Mouse (Mus musculus) T-helper 17 cell (primary cell): ENCODE results near the gene Gga1.
"Not testable (repeated sequence)": the region's sequence is repeated elsewhere in the genome, so short reads cannot be mapped to it uniquely, and the experiment has no call there.

ENCODE experiments used
- in situ Hi-C, 2 experiments: fragments of 300-600 bp; cut with MboI, MseI; formaldehyde crosslinking; loops; 1 replicate in 1 of 2; 2 replicates in 1 of 2; pipeline ENCODE4 v1.15.1; 2025; ENCODE audit warnings: high pct_unique_total_duplicates in 2 of 2

Gga1 gene

DNA sequence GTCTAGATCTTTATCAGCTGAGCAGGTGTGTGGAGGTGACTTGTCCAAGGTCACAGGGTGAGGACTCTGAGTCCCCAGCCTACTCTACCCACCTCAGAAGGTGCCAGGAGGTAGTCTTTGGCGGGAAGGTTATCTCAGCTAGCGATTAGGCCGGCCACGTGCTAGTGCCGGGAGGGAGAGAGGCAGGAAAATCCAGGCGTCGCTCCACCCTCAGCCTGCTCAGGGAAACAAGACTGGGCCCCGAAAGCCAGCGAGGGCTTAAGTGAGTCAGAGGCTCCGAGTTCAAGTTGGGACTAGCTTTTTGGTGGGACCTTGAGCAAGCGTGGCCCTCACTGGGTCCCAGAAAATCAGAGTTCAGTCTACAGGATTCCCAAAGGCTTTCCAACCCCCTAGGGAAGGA lies 31.7 kb upstream of the Gga1 start:
- in situ Hi-C loops: no loop called here

GRCm38 (mm10) chr15:78845867-78846266 lies 31.1 kb upstream of the Gga1 start:
- in situ Hi-C loops: no loop called here

DNA sequence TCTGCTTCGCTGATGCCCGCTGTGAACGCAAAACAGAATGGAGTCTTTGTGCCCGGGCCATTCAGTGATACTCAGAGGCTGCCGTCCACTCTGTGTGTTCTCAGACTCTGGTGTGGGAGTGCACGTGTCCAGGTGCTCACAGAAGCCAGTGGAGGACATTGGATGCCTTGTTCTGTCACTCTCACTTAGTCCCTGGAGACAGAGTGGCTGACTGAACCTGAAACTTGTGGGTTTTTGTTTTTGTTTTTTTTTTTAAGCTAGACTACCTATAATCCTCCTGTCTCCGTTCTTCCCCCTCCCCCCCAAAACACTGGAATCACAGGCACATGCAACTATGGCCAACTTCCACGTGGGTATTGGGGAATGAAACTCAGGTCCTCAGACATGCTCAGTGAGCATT lies 30.6 kb upstream of the Gga1 start:
- in situ Hi-C loops: no loop called here

DNA sequence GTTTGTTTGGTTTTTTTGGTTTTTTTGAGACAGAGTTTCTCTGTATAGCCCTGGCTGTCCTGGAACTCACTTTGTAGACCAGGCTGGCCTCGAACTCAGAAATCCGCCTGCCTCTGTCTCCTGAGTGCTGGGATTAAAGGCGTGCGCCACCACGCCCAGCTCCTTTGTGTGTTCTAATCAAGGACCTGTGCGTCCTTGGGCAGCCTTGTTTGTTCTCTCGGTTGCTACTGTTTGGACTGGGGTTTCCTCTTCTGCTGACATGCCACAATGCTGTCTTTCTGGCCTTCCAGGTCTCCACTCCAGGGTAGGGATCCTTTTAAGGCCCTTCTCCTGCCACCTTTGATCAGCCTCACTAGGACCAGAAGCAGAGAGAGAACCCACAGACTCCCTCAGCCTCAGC lies 30.2 kb upstream of the Gga1 start:
- in situ Hi-C loops: not testable (repeated sequence)

GRCm38 (mm10) chr15:78848467-78848866 lies 28.5 kb upstream of the Gga1 start:
- in situ Hi-C loops: no loop called here

DNA sequence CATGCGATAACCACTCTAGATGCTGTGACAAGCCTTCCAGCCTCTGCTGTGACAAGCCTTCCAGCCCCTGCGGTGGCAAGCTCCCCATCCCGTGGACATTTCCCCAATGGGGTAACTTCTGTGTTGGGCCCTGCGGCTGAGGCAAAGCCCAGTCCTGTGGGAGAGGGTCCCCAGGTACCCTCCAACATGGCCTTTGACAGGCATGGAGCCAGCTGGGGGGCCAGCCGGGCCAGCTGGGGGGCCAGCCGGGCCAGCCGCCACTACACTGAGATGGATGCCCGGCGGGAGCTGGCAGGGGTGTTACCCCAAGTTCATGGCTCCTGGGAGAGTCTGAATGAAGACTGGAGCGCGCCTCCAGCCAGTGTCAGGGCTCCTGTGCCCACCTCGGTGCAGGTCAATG lies 27.5 kb upstream of the Gga1 start:
- in situ Hi-C loops: no loop called here

DNA sequence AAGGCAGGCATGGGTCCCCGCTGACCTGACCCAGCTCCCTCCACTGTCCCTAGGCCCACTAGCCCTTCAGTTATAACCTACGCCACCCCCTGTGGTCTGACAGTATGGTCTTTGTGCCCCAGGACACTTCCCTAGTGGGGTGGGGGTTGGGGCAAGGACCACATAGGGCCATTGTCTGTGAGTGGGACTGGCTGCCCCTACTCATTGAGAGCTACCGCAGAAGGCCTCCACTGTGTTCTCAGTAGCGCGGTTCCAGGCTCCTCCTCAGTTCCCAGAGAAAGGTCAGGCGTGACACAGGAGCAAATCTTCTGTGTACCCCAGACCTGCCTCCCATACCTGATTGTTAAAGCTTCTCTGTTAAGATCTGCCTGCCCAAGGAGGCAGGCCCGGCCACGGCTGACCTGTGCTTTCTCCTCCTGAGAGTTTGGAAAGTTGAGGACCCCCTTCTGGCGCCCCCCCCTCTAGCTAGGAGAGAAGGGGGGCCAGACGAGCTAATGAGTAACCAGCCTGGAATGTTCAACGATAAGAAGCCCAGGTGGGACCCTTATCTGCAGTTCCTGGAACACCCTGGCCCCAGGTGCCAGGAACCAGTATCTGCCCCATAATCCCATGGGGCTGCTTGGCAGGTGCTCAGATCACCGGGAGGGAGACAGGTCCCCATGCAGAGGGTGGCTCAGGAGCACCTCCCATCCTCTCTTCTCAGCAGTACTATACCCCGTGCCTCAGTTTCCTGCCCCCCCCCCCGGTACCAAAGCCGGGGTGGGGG lies 26.7 kb upstream of the Gga1 start:
- in situ Hi-C loops: loop anchor here in 1 of 2 experiments (10.0 kb wide), 1 partner anchor 985 kb away; no protein-coding TSS in a partner anchor

- in situ Hi-C loops: loop anchor here in 1 of 2 experiments (10.0 kb wide), 1 partner anchor 986 kb away; no protein-coding TSS in a partner anchor
Observed at GRCm38 (mm10) chr15:78850944-78851343, 26.0 kb upstream of the Gga1 start.

DNA sequence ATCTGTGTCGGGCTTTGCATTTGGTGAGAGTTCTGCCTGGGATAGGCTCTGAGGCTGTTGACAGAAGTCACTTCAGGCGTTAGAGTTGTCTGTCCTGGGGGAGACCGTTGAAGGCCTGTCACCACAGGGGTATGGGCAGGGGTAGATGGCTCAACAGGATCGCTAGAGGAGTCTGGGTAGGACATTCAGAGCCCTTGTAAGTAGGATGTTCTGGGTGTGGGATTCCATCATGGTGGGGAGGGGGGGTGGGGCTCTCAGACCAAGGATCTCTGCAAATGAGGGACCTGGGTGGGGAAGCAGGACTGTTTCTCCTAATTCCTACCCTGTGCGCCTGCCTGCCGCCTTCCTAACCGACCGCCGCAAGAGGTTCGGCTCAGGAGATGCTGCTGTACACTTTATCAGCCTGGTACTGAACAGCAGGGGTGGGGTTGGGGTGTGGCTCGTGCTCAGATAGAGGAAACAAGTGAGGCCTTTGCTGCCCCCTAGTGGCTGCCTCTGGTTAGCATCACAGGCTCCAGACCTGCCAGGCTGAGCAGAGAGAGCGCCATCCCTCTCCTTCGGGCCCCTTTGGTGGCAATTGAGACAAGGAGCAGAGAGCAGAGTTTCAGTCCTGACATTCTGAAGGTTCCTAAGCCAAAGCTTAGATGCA lies 25.4 kb upstream of the Gga1 start:
- in situ Hi-C loops: loop anchor here in 1 of 2 experiments (10.0 kb wide), 1 partner anchor 987 kb away; no protein-coding TSS in a partner anchor

- in situ Hi-C loops: loop anchor here in 1 of 2 experiments (10.0 kb wide), 1 partner anchor 991 kb away; no protein-coding TSS in a partner anchor
Observed at GRCm38 (mm10) chr15:78855303-78855965, 21.6 kb upstream of the Gga1 start, which contains the start of gene Lgals2. Lgals2 (minus strand) TSS chr15:78855529.

GRCm38 (mm10) chr15:78857009-78857408 lies 20.0 kb upstream of the Gga1 start:
- in situ Hi-C loops: loop anchor here in 1 of 2 experiments (10.0 kb wide), 1 partner anchor 992 kb away; no protein-coding TSS in a partner anchor

- in situ Hi-C loops: loop anchor here in 1 of 2 experiments (10.0 kb wide), 1 partner anchor 995 kb away; no protein-coding TSS in a partner anchor
Observed at GRCm38 (mm10) chr15:78859311-78859710, 17.7 kb upstream of the Gga1 start.

DNA sequence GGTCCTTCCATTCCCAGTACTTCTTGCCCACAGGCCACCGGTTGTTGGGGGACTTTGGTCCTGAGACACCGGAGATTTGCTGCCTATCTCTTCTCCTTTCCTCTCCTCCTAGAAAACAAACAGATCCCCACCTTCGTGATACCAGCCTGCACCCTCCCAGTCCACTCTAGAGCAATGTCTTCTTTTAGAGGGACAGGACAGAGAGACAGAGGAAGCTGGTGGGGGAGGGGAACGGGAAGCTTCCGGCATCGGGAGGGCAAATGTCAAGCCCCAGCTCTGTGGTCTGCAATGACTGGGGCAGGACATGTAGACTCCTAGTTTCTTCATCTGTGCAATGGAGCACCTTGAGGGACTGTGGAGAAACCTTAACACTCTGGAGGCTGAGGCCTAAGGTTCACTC lies 17.3 kb upstream of the Gga1 start:
- in situ Hi-C loops: loop anchor here in 1 of 2 experiments (10.0 kb wide), 1 partner anchor 995 kb away; no protein-coding TSS in a partner anchor

DNA sequence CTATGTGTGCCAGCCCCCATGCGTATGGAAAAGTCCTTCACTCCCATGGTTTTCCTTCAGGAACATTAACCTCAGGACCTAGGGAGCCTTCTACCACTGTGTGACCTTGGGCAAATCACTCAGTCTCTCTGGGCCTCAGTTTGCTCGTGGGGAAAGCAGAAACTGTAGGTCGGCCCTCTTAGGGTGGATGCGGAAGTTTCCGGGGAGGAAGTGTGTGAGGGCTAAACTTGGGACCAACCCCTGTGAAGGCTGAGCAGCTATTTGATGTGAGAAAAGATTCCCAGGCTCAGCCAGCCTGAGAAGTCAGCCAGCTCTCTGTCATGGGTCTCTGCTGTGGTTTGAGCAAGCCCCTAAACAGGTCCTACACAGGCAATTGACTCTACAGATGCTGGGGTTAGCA lies 14.7 kb upstream of the Gga1 start:
- in situ Hi-C loops: no loop called here

DNA sequence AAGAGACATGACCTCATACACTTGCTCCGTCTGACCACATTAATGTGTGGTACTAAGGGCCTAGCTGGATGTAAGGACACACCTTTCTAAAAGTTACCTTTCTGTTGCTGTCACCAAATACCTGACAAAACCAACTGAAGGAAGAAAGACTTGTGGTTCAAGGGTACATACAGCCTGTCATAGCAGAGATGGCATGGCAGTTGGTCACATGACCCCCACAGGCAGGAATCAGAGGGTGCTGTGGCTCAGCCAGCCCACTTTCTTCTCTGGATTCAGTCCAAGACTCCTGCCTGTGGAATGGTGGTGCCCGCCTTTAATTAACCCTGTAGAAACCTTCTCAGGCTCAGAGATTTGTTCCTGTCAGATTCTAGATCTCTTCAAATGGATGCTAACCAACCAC lies 13.8 kb upstream of the Gga1 start:
- in situ Hi-C loops: no loop called here

DNA sequence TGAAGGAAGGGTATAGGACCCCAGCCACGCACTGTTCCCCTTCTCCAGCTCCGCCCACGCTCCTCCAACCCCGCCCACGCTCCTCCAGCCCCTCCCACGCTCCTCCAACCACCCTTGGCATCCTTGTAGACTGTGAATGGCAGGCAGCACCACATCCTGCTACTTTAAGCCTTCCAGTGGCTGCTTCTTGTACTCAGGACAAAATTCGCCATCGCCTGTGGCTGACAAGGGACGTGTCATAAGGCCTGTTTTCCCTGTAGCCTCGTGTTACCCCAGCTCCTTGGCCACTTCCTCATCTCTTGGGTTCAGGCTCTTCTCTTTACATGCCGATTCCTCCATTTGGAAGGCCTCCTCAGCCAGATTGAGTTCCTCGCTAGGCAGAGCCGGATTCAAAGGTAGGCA lies 13.1 kb upstream of the Gga1 start:
- in situ Hi-C loops: no loop called here

DNA sequence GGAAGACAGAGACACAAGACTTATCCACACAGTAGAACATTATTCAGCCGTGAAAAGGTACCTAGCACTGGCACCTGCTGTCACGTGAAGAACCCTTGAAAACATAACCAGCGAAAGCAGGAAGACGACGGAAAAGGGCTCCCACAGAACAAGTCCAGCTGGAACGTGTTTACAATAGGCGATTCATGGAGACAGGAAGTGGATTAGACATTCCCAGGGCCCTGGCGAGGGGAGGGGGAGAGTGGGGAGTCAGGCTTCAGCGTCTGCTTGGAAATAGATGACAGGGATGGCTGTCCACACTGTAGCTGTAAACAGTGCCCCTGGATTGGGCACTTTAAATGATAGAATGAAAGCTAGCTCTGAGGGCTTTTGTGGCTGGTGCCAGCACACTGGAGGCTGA lies 8.6 kb upstream of the Gga1 start:
- in situ Hi-C loops: no loop called here

DNA sequence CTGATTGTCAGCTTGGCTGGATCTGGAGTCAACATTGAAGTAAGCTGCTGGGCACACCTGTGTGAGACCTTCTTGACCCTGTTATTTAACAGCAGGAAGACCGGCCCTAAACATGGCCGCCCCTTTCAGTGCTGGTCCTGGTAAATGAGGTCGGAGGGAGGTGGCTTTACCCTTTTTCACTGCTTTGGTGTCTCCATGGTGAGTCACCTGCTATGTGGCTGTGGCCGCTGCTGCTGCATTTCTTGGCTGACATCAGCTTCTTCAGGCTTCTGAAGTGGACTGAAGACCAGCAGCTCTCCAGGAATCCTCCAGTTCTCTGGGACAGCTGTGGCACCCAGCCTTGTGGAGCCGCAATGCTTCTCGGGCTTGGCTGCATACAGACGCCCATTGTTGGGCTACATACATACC lies 8.2 kb upstream of the Gga1 start:
- in situ Hi-C loops: no loop called here

DNA sequence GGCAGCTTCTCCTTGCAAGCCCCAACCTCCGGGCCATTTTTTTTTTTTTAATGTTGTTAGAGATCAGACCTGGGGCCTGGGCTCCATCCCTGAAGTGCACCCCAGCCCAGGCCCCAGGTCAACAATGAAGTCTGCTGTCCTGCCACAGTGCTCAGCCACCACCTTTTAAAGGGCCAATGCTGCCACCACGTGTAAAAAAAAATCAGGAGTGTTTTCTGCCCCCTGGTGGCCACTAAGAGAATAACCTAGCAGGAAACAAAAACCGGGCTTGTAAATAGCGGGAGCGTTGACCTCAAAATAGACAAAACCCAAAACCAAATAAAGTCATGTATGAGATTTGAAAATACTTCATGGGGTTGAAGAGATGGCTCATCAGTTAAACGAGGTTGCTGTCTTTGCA lies 7.2 kb upstream of the Gga1 start:
- in situ Hi-C loops: no loop called here

- in situ Hi-C loops: no loop called here
Observed at GRCm38 (mm10) chr15:78872021-78872608, 4.9 kb upstream of the Gga1 start.

- in situ Hi-C loops: no loop called here
Observed at GRCm38 (mm10) chr15:78873803-78874435, 3.1 kb upstream of the Gga1 start.
